Mouse (Mus musculus) CH12F3 (cell line): Measurements from ENCODE around the gene Mrpl35.

Source experiments
- in situ Hi-C: fragments of 300-500 bp; cut with MboI; formaldehyde crosslinking; loops from 2 replicates; pipeline ENCODE4 v1.14.3; 2020; ENCODE audit warnings: low sequenced_read_pairs

The Mrpl35 gene

DNA sequence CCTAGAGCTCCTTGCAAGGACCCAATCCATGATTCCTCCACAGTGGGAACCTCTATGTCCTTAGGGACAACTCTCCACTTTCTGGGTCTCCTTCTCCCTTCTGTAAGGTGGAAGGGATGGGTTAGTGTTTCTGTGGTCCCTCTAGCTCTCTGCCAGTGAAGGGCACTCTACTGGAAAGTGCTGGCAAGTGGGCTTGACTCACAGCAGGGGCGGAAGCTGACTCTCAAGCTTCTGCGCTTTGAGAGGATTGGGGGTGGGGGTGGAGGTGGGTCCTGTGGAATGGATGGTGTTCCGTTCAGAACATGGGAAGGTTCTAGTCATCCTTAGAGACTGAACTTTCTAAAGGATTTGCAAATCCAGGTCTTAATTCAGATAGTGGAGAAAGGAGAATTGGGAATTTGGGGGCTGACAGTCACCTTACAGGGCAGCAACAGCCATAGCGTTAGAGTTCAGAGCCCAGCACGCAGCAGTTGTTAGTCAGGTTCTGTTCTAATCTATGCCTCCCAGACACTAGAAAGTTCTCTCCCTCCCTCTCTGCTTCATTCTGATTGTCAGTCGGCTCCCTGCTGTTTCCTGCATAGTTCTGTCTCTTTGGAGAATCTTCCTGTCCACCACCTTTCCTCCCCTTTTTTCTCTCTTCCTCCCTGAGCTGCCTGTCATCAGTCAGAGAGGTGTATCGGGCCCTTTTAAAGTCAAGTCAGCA lies 25.6 kb downstream of the Mrpl35 start:
- in situ Hi-C loops, result loop anchor here (10.0 kb wide), 1 partner anchor 646 kb away; no protein-coding TSS in a partner anchor

DNA sequence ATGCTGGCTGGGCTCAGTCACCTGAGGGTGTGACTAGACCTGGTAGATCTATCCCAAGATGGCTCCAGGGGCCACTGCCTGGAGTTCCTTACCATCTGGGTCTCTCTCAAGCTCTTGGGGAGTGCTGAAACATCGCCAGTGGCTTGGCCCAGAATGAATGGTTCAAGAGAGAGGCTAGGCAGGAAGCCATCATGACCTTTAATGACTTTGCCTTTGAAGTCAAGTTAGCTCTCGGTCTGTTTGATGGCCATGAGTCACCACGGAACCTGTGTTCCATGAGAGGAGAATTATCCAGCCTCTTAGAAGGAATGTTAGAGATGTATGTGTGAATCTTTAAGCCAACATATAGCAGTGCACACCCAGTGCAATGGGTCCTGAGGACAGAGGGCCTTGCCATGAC lies 27.4 kb downstream of the Mrpl35 start:
- in situ Hi-C loops, result no loop called here

GRCm38 (mm10) chr6:71791771-71792170 lies 35.0 kb downstream of the Mrpl35 start:
- in situ Hi-C loops, result no loop called here

DNA sequence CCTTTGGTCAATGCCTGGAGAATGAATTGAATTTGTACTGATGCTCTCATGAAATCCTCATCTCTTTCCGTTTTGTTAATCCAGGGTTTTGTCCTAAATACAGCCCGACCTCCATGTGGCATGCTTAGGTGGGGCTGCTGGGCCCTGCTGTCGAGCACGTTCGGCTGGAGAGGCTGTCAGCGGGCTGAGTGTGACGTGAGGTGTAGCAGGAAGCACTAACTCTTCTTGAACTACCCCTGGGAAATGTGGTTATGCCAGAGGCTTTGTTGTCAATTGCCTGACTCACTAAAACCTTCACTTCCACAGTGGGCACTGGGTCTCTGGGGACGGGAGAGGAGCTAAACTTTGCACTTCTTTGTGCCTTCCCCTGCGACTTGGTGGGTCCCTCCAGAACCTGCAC lies 38.4 kb downstream of the Mrpl35 start:
- in situ Hi-C loops, result no loop called here

GRCm38 (mm10) chr6:71783165-71783564 lies 43.6 kb downstream of the Mrpl35 start:
- in situ Hi-C loops, result no loop called here

DNA sequence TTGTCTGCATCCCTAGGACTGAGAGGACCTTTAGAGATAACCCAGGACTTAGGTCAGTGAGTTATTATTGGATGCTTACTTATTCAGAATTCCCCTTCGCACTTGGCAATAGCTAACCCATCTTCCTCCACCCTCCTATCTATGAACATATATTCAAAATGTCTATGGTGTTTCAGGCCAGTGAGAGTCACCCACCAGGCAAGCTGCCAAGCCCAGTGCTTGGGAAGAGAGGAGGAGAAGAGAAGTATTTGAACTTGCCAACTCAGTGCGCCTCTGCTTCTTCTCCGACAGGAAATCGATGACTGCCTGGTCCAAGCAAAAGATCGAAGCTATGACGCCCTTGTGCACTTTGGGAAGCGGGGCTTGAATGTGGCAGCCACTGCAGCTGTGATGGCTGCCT lies 46.3 kb downstream of the Mrpl35 start:
- in situ Hi-C loops, result no loop called here

DNA sequence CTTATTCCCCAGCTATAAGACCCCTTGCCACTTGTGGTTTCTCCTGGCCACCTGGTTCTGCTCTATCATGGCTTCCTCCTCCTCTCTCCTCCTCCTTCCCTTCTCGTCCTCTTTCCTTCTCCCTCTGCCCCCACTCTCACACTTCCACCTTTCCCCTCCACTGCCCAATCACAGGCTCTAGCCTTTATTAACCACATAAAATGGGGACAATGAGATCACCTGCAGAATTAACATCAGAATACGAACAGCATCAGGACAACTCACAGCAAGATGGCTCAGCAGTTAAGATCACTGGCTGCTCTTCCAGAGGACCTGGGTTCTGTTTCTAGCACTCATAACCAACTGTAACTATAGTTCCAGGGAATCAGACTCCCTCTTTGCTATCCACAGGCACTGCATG lies 46.9 kb downstream of the Mrpl35 start:
- in situ Hi-C loops, result no loop called here

GRCm38 (mm10) chr6:71778016-71778415 lies 48.8 kb downstream of the Mrpl35 start:
- in situ Hi-C loops, result no loop called here

- in situ Hi-C loops, result no loop called here
Measured at GRCm38 (mm10) chr6:71772636-71773208, 54.0 kb downstream of the Mrpl35 start.

DNA sequence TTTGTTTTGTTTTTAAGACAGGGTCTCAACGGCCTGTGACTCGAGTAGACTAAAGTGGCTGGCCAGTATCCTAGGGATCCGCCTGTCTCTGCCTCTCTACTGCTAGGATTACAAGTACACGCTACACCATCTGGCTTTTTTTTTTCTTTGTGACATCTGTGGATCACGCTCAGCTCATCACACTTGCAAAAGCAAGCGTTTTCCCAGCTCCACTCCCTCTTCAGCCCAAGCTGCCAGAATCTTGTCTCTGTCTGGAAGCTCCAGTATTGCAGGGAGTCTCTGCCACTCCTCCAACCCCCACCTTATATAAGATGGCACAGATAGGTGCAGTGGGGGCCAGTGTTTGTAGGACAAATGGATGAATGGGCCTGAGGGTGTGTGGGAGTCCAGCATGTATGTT lies 54.6 kb downstream of the Mrpl35 start:
- in situ Hi-C loops, result no loop called here

GRCm38 (mm10) chr6:71771282-71771681 lies 55.5 kb downstream of the Mrpl35 start:
- in situ Hi-C loops, result no loop called here

DNA sequence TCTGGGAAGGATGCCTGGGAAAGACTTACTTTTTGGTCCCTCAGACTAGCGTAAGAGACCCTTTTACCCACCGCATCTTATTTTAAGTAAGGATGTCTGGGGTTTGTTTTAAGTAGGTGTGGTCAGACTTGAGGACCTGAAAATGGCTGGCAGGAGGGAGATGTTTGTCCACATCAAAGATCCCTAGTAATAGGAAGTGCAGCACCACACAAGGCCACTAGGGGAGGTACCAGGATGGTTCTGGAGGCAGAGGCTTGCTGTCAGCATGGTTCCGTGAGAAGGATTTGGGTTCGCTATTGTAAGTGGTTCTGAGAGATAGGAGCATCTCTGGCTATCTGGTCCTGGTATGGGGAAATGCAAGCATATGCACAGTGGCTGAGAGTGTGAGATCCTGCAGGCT lies 55.9 kb downstream of the Mrpl35 start:
- in situ Hi-C loops, result no loop called here

- in situ Hi-C loops, result no loop called here
Measured at GRCm38 (mm10) chr6:71769901-71770690, 56.7 kb downstream of the Mrpl35 start.

DNA sequence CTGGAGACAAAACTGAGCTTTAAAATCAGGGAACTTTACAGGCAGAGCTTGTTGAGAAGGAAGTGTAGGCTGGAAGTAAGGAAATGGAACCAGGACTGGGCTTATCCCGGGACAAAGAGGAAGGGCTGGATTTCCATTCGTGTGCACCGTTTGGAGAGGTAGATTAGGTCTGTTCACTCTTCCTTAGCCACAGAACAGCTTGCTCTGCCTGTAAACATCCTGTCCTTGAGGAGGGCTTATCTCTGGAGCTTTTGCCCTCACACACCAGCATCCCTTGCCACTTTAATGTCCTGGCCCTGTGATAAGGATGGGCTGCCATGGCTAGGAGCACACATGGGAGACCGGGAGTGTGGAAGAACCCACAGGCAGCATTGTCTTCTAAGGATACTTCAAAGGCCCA lies 59.0 kb downstream of the Mrpl35 start:
- in situ Hi-C loops, result no loop called here
